Comparison of ENCODE assay signal across 27 mouse cellular contexts in the genomic region with DNA sequence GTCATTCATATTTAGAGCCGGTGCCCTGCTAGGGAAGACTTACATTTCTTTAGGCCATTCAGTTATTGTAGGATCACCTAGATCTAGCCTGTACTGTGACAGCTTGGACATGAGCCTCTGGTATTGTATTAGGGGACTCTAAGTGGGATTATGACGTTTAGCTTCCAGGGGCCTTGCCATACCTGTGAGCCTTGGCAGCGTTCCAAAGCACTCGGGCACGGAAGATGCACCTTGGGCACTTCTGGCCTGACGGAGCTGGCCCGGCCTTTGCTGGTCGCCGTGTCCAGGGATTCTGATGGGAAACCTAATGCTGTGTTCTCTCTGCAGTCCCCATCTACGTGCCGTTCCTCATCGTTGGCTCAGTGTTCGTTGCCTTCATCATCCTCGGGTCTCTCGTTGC. TPM values are rescaled to one million over a fixed set of nuclear protein-coding genes. Genes with fewer than 3 reads are reported as not detected.
DNase-seq lines count a peak whose midpoint lies in the region; ATAC-seq and TF ChIP-seq lines count a peak whose summit lies in the region.
"Had no signal": no experiment of that assay in that cellular context is flagged by ENCODE, and none has a peak within 500 bp of the region (broad histone marks: within the 10 kb centered on the region; RNA-seq: fewer than 3 reads in every experiment).

No protein-coding gene starts in this region.

- DNase-seq in heart, postnatal 36 days, result no peak
- DNase-seq in midbrain, embryonic 11.5 days (ENCODE audit: low spot score, missing footprints), result peak; percentile 21
- no peak for DNase-seq in midbrain, embryonic 14.5 days
- no peak for DNase-seq in limb, embryonic 14.5 days (ENCODE audit: low spot score)
- DNase-seq: adrenal gland, adult 8-10 months; B cell, adult 2 months; cerebellum, adult 11-12 months; cerebellum, postnatal 25 days; embryo, embryonic 11 days; gastrocnemius, postnatal 36 days; layer of hippocampus, adult 9-11 months; liver, embryonic 13.5 days; lung, adult 2 months; lung, postnatal 36 days; right cerebral cortex, adult 18-20 months had no signal

- intact Hi-C loops in heart, postnatal 36 days (cut with DNase I), result loop anchor here (5.0 kb wide), 1 partner anchor 313 kb away; no protein-coding TSS in a partner anchor

- H3K9me3 ChIP-seq in heart, embryonic 12.5 days (replicated peaks), result no peaks in the 10 kb centered on the region
- no peaks in the 10 kb centered on the region for H3K9me3 ChIP-seq in midbrain, embryonic 11.5 days (ENCODE audit: control insufficient read depth, low read length)
- H3K9me3 ChIP-seq in midbrain, embryonic 14.5 days (ENCODE audit: control insufficient read depth, low read length), result no peaks in the 10 kb centered on the region
- H3K9me3 ChIP-seq in forebrain, embryonic 13.5 days (replicated peaks), result no peaks in the 10 kb centered on the region
- H3K9me3 ChIP-seq in limb, embryonic 14.5 days (ENCODE audit: control insufficient read depth, low read length), result no peaks in the 10 kb centered on the region
- H3K9me3 ChIP-seq: embryonic facial prominence, embryonic 15.5 days; kidney, embryonic 15.5 days; liver, embryonic 13.5 days; megakaryocyte, embryonic 14.5 days; midbrain, embryonic 15.5 days; neural tube, embryonic 12.5 days had no signal

- peaks cover 18% of the 10 kb centered on the region for H3K36me3 ChIP-seq in heart, embryonic 12.5 days
- H3K36me3 ChIP-seq in midbrain, embryonic 11.5 days (ENCODE audit: control insufficient read depth, insufficient read depth, low read length), result no peaks in the 10 kb centered on the region
- H3K36me3 ChIP-seq in midbrain, embryonic 14.5 days (ENCODE audit: control insufficient read depth, insufficient read depth, low read length), result 0 out of 2 replicates have a peak, but pooled peaks cover 4% of the 10 kb centered on the region
- H3K36me3 ChIP-seq in forebrain, embryonic 13.5 days (ENCODE audit: poor library complexity, severe bottlenecking), result peaks cover 38% of the 10 kb centered on the region
- H3K36me3 ChIP-seq in limb, embryonic 14.5 days (ENCODE audit: control insufficient read depth, insufficient read depth, low read length), result peaks cover 20% of the 10 kb centered on the region
- H3K36me3 ChIP-seq: embryonic facial prominence, embryonic 15.5 days; liver, embryonic 13.5 days; midbrain, embryonic 15.5 days; neural tube, embryonic 12.5 days had no signal

- H3K9ac ChIP-seq in heart, embryonic 12.5 days, result no peak overlapping the region; the same call in 1 of the 2 replicates
- no peak overlapping the region for H3K9ac ChIP-seq in midbrain, embryonic 11.5 days (ENCODE audit: low read length)
- H3K9ac ChIP-seq in midbrain, embryonic 14.5 days (replicated peaks; ENCODE audit: low read length), result no peak overlapping the region
- H3K9ac ChIP-seq in forebrain, embryonic 13.5 days, result 0 out of 2 replicates have a peak overlapping the region, but pooled peaks have one; percentile 27
- H3K9ac ChIP-seq in limb, embryonic 14.5 days (ENCODE audit: low read depth, low read length, severe bottlenecking), result no peak overlapping the region
- H3K9ac ChIP-seq: embryonic facial prominence, embryonic 15.5 days; kidney, embryonic 15.5 days; liver, embryonic 13.5 days; midbrain, embryonic 15.5 days; neural tube, embryonic 12.5 days had no signal

- peaks cover 12% of the 10 kb centered on the region for H3K4me1 ChIP-seq in heart, embryonic 12.5 days (replicated peaks)
- peaks cover 10% of the 10 kb centered on the region for H3K4me1 ChIP-seq in midbrain, embryonic 11.5 days (ENCODE audit: control insufficient read depth, insufficient read depth, low read length)
- peaks cover 7% of the 10 kb centered on the region; the same call in 1 of the 2 replicates for H3K4me1 ChIP-seq in midbrain, embryonic 14.5 days (ENCODE audit: control insufficient read depth, insufficient read depth, low read length)
- H3K4me1 ChIP-seq in forebrain, embryonic 13.5 days, result peaks cover 49% of the 10 kb centered on the region
- 0 out of 2 replicates have a peak, but pooled peaks cover 12% of the 10 kb centered on the region for H3K4me1 ChIP-seq in limb, embryonic 14.5 days (ENCODE audit: control insufficient read depth, insufficient read depth, low read length)

- H3K27me3 ChIP-seq in heart, embryonic 12.5 days (replicated peaks), result no peaks in the 10 kb centered on the region
- H3K27me3 ChIP-seq in midbrain, embryonic 11.5 days (ENCODE audit: control insufficient read depth, insufficient read depth, low read length), result peaks cover 13% of the 10 kb centered on the region
- peaks cover 3% of the 10 kb centered on the region; the same call in 1 of the 2 replicates for H3K27me3 ChIP-seq in midbrain, embryonic 14.5 days (ENCODE audit: control insufficient read depth, insufficient read depth, low read length)
- no peaks in the 10 kb centered on the region for H3K27me3 ChIP-seq in forebrain, embryonic 13.5 days
- 0 out of 2 replicates have a peak, but pooled peaks cover 4% of the 10 kb centered on the region for H3K27me3 ChIP-seq in limb, embryonic 14.5 days (ENCODE audit: control insufficient read depth, insufficient read depth, low read length)

- TF ChIP-seq POLR2A in limb, embryonic 14.5 days (IDR thresholded peaks at IDR 0.05; ENCODE audit: borderline replicate concordance, extremely low read depth, insufficient read depth, insufficient read length), result no peak

- no peak overlapping the region for H3K27ac ChIP-seq in heart, embryonic 12.5 days (ENCODE audit: poor library complexity, severe bottlenecking)
- no peak overlapping the region for H3K27ac ChIP-seq in midbrain, embryonic 11.5 days (ENCODE audit: low read depth, low read length)
- H3K27ac ChIP-seq in midbrain, embryonic 14.5 days (replicated peaks; ENCODE audit: low read depth, low read length), result no peak overlapping the region
- no peak overlapping the region for H3K27ac ChIP-seq in forebrain, embryonic 13.5 days
- H3K27ac ChIP-seq in limb, embryonic 14.5 days (replicated peaks; ENCODE audit: low read depth, low read length), result no peak overlapping the region
- H3K27ac ChIP-seq: embryonic facial prominence, embryonic 15.5 days; hindbrain, postnatal 0 days; kidney, embryonic 15.5 days; left cerebral cortex, adult 2 months; liver, embryonic 13.5 days; midbrain, embryonic 15.5 days; neural tube, embryonic 12.5 days had no signal

- 85% methylated on average over 15 of the region's 15 CpGs for WGBS in heart, embryonic 12.5 days
- 92% methylated on average over 15 of the region's 15 CpGs for WGBS in midbrain, embryonic 11.5 days
- 90% methylated on average over 15 of the region's 15 CpGs for WGBS in midbrain, embryonic 14.5 days
- 73% methylated on average over 15 of the region's 15 CpGs for WGBS in forebrain, embryonic 13.5 days
- WGBS in limb, embryonic 14.5 days, result 81% methylated on average over 15 of the region's 15 CpGs

- peak overlapping the region; percentile 34 for H3K4me2 ChIP-seq in heart, embryonic 12.5 days
- H3K4me2 ChIP-seq in midbrain, embryonic 11.5 days, result no peak overlapping the region
- H3K4me2 ChIP-seq in midbrain, embryonic 14.5 days (ENCODE audit: low read length), result no peak overlapping the region
- H3K4me2 ChIP-seq in forebrain, embryonic 13.5 days, result peak overlapping the region; percentile 77
- H3K4me2 ChIP-seq in limb, embryonic 14.5 days (replicated peaks; ENCODE audit: low read depth, low read length, severe bottlenecking), result peak overlapping the region; percentile 69; the same call in 1 of the 2 replicates
- H3K4me2 ChIP-seq: embryonic facial prominence, embryonic 15.5 days; kidney, embryonic 15.5 days; liver, embryonic 13.5 days; midbrain, embryonic 15.5 days; neural tube, embryonic 12.5 days had no signal

- H3K4me3 ChIP-seq in heart, embryonic 12.5 days, result no peak overlapping the region
- no peak overlapping the region for H3K4me3 ChIP-seq in midbrain, embryonic 11.5 days (ENCODE audit: low read depth, low read length)
- H3K4me3 ChIP-seq in midbrain, embryonic 14.5 days (replicated peaks; ENCODE audit: low read depth, low read length), result no peak overlapping the region
- H3K4me3 ChIP-seq in forebrain, embryonic 13.5 days, result peak overlapping the region; percentile 84
- H3K4me3 ChIP-seq in limb, embryonic 14.5 days (replicated peaks; ENCODE audit: low read length), result peak overlapping the region; percentile 16; the same call in 1 of the 2 replicates
- H3K4me3 ChIP-seq: embryonic facial prominence, embryonic 15.5 days; kidney, embryonic 15.5 days; left cerebral cortex, adult 2 months; liver, embryonic 13.5 days; midbrain, embryonic 15.5 days; neural tube, embryonic 12.5 days had no signal

- no peak for ATAC-seq in heart, embryonic 12.5 days (ENCODE audit: insufficient number of reproducible peaks, low FRiP score)
- no peak for ATAC-seq in midbrain, embryonic 11.5 days (ENCODE audit: low FRiP score)
- no peak for ATAC-seq in midbrain, embryonic 14.5 days (ENCODE audit: low FRiP score, low TSS enrichment)
- ATAC-seq in forebrain, embryonic 13.5 days, result no peak
- no peak for ATAC-seq in limb, embryonic 14.5 days (ENCODE audit: low FRiP score, low read depth)
- ATAC-seq in erythroblast, adult 5-6 weeks (replicated peaks; ENCODE audit: low FRiP score, poor library complexity, severe bottlenecking), result no peak
- ATAC-seq: hindbrain, postnatal 0 days; intestine, embryonic 16.5 days; midbrain, embryonic 15.5 days had no signal

RNA-seq across cellular contexts. Expression of gene Shisa2, which starts 4.2 kb away (rescaled TPM):
- 31.8 and 32.7 TPM in 2 replicates for polyA plus RNA-seq in heart, embryonic 12.5 days (2016; fragmentation: Nextera tagmentation; extraction: Ambion mirVana)
- total RNA-seq in heart, postnatal 36 days (2021), result under 1 TPM; 0.72 to 0.95 TPM
- 11.2 and 12.0 TPM in 2 replicates for polyA plus RNA-seq in midbrain, embryonic 11.5 days (2014; fragmentation: Nextera tagmentation; extraction: Ambion mirVana)
- 4.9 and 5.4 TPM in 2 replicates for polyA plus RNA-seq in midbrain, embryonic 14.5 days (2014; fragmentation: Nextera tagmentation; extraction: Ambion mirVana)
- 26.6 and 31.1 TPM in 2 replicates for polyA plus RNA-seq in forebrain, embryonic 13.5 days (2015; fragmentation: Nextera tagmentation; extraction: Ambion mirVana)
- 42.7 and 68.2 TPM in 2 replicates for polyA plus RNA-seq in limb, embryonic 14.5 days (2012; rRNA removed)
- 43.8 and 52.3 TPM in 2 replicates for polyA plus RNA-seq in limb, embryonic 14.5 days (2014; fragmentation: Nextera tagmentation; extraction: Ambion mirVana)
- total RNA-seq in erythroblast, adult 5-6 weeks (2015; ENCODE audit: low replicate concordance), result 1.2 TPM in 1 of 2 replicates, not detected in the other
- not detected in 2 replicates for total RNA-seq in erythroblast, adult 5-6 weeks (2017; ENCODE audit: low replicate concordance)
- total RNA-seq: MEL had no signal

RNA-seq across cellular contexts. Expression of gene Cdadc1, which starts 31.5 kb away (rescaled TPM):
- 29.3 and 33.0 TPM in 2 replicates for polyA plus RNA-seq in heart, embryonic 12.5 days (2016; fragmentation: Nextera tagmentation; extraction: Ambion mirVana)
- 10 to 100 TPM; 45.0 to 46.5 TPM for total RNA-seq in heart, postnatal 36 days (2021)
- polyA plus RNA-seq in midbrain, embryonic 11.5 days (2014; fragmentation: Nextera tagmentation; extraction: Ambion mirVana), result 33.3 and 33.7 TPM in 2 replicates
- polyA plus RNA-seq in midbrain, embryonic 14.5 days (2014; fragmentation: Nextera tagmentation; extraction: Ambion mirVana), result 31.6 and 39.4 TPM in 2 replicates
- 32.4 and 38.4 TPM in 2 replicates for polyA plus RNA-seq in forebrain, embryonic 13.5 days (2015; fragmentation: Nextera tagmentation; extraction: Ambion mirVana)
- polyA plus RNA-seq in limb, embryonic 14.5 days (2012; rRNA removed), result 14.9 and 16.2 TPM in 2 replicates
- polyA plus RNA-seq in limb, embryonic 14.5 days (2014; fragmentation: Nextera tagmentation; extraction: Ambion mirVana), result 31.5 and 35.6 TPM in 2 replicates
- 15.0 and 25.3 TPM in 2 replicates for total RNA-seq in erythroblast, adult 5-6 weeks (2015; ENCODE audit: low replicate concordance)
- total RNA-seq in erythroblast, adult 5-6 weeks (2017; ENCODE audit: low replicate concordance), result 11.1 and 23.3 TPM in 2 replicates

Comparison
In these comparisons a context has a peak if more than half of its experiments do, and no peak if none do; other contexts are left out.
1. H3K4me2 ChIP-seq: peak in heart, embryonic 12.5 days (single experiment), forebrain, embryonic 13.5 days (single experiment) and limb, embryonic 14.5 days (single experiment); none in midbrain, embryonic 11.5 days (single experiment) and midbrain, embryonic 14.5 days (single experiment).
2. H3K4me3 ChIP-seq: peak in forebrain, embryonic 13.5 days (single experiment) and limb, embryonic 14.5 days (single experiment); none in heart, embryonic 12.5 days (single experiment), midbrain, embryonic 11.5 days (single experiment) and midbrain, embryonic 14.5 days (single experiment).